Mouse (Mus musculus) mesoderm, embryonic 11.5 days (tissue): ENCODE measurements around the gene Hnrnpc.

ENCODE experiments used
- DNase-seq: peaks from one replicate; pipeline ENCODE4 v3.0.0-alpha.2; 2012; ENCODE audit warnings: low read depth, low spot score

The Hnrnpc gene

GRCm38 (mm10) chr14:52103856-52104676 lies at the start of gene Hnrnpc:
Gene Hnrnpc (minus strand): TSS chr14:52104028.
- peak; percentile 100 for DNase-seq

- no peak for DNase-seq
Measured at GRCm38 (mm10) chr14:52152613-52153012, 48.8 kb upstream of the Hnrnpc start.

- DNase-seq, result no peak
Measured at GRCm38 (mm10) chr14:52152179-52152578, 48.4 kb upstream of the Hnrnpc start.

- DNase-seq, result no peak
Measured at GRCm38 (mm10) chr14:52149888-52150287, 46.1 kb upstream of the Hnrnpc start.

GRCm38 (mm10) chr14:52146540-52146939 lies 42.7 kb upstream of the Hnrnpc start:
- DNase-seq, result no peak

- no peak for DNase-seq
Measured at GRCm38 (mm10) chr14:52144165-52144564, 40.3 kb upstream of the Hnrnpc start.

GRCm38 (mm10) chr14:52141445-52142127 lies 37.8 kb upstream of the Hnrnpc start:
- no peak for DNase-seq

- no peak for DNase-seq
Measured at GRCm38 (mm10) chr14:52140577-52141444, 37.0 kb upstream of the Hnrnpc start.

- DNase-seq, result no peak
Measured at GRCm38 (mm10) chr14:52133584-52133983, 29.8 kb upstream of the Hnrnpc start.

- DNase-seq, result no peak
Measured at GRCm38 (mm10) chr14:52124636-52125035, 20.8 kb upstream of the Hnrnpc start.

- peak; percentile 74 for DNase-seq
Measured at GRCm38 (mm10) chr14:52123918-52124317, 20.1 kb upstream of the Hnrnpc start.

GRCm38 (mm10) chr14:52120169-52120568 lies 16.3 kb upstream of the Hnrnpc start:
- DNase-seq, result no peak

GRCm38 (mm10) chr14:52118823-52119608 lies 15.2 kb upstream of the Hnrnpc start:
- DNase-seq, result peak; percentile 71

GRCm38 (mm10) chr14:52118456-52118822 lies 14.6 kb upstream of the Hnrnpc start:
- DNase-seq, result no peak

GRCm38 (mm10) chr14:52117241-52117640 lies 13.4 kb upstream of the Hnrnpc start:
- DNase-seq, result no peak

- DNase-seq, result no peak
Measured at GRCm38 (mm10) chr14:52114101-52114500, 10.3 kb upstream of the Hnrnpc start.

- DNase-seq, result no peak
Measured at GRCm38 (mm10) chr14:52110346-52110745, 6.5 kb upstream of the Hnrnpc start, which contains the start of gene Rpgrip1. Gene Rpgrip1 (plus strand): TSS chr14:52110704.

GRCm38 (mm10) chr14:52108025-52108424 lies 4.2 kb upstream of the Hnrnpc start:
- no peak for DNase-seq

GRCm38 (mm10) chr14:52106741-52107140 lies 2.9 kb upstream of the Hnrnpc start:
- DNase-seq, result no peak

- DNase-seq, result no peak
Measured at GRCm38 (mm10) chr14:52105308-52105707, 1.5 kb upstream of the Hnrnpc start.

GRCm38 (mm10) chr14:52104677-52105285 lies 953 bp upstream of the Hnrnpc start:
- no peak for DNase-seq
